Mouse (Mus musculus) midbrain, embryonic 13.5 days (tissue): ENCODE results near the gene Tmem233. TPM values are rescaled to one million over a fixed set of nuclear protein-coding genes. Genes with fewer than 3 reads are reported as not detected.

Source experiments
- ATAC-seq: fragments of 200-750 bp; cut with Nextera tagmentation; 2 replicates; pipeline ENCODE4 v1.8.0; 2017; ENCODE audit warnings: mild to moderate bottlenecking, moderate TSS enrichment, moderate library complexity
- H3K27ac ChIP-seq: fragments of 300-500 bp; sonication (generic); 2 replicates; pipeline ENCODE4 v1.5.1; 2015; ENCODE audit warnings: inconsistent platforms, mild to moderate bottlenecking, moderate library complexity
- H3K27me3 ChIP-seq: fragments of 300-500 bp; sonication (generic); 2 replicates; pipeline ENCODE4 v1.6.1; 2015; ENCODE audit warnings: mild to moderate bottlenecking, inconsistent platforms
- H3K36me3 ChIP-seq: fragments of 300-500 bp; sonication (generic); 2 replicates; pipeline ENCODE4 v1.6.1; 2015; ENCODE audit warnings: mild to moderate bottlenecking, inconsistent platforms
- H3K4me1 ChIP-seq: fragments of 300-500 bp; sonication (generic); replicated peaks from 2 replicates; pipeline ENCODE4 v1.6.1; 2015; ENCODE audit warnings: inconsistent platforms
- H3K4me2 ChIP-seq: fragments of 300-500 bp; sonication (generic); replicated peaks from 2 replicates; pipeline ENCODE4 v1.6.1; 2015; ENCODE audit warnings: moderate library complexity, mild to moderate bottlenecking, inconsistent platforms
- H3K4me3 ChIP-seq: fragments of 300-500 bp; sonication (generic); replicated peaks from 2 replicates; pipeline ENCODE4 v1.5.1; 2015; ENCODE audit warnings: mild to moderate bottlenecking, inconsistent platforms
- H3K9ac ChIP-seq: fragments of 300-500 bp; sonication (generic); replicated peaks from 2 replicates; pipeline ENCODE4 v1.6.1; 2015; ENCODE audit warnings: mild to moderate bottlenecking, inconsistent platforms
- H3K9me3 ChIP-seq: fragments of 300-500 bp; sonication (generic); 2 replicates; pipeline ENCODE4 v1.6.1; 2016; ENCODE audit warnings: mild to moderate bottlenecking, inconsistent platforms
- WGBS: fragments of 180-500 bp; shearing (Covaris S2); methylation state at CpG from one replicate; pipeline ENCODE4 v1.1.7; 2015; 5-methylcytosine and 5-hydroxymethylcytosine counted together
- polyA plus RNA-seq: library from polyadenylated mRNA; unstranded; fragments of >200 nt; fragmentation: Nextera tagmentation; extraction: Ambion mirVana; gene quantifications from 2 replicates; pipeline ENCODE4 v1.2.1, GENCODE M21; 2015

Gene Tmem233
- polyA plus RNA-seq, 1 experiment from 2014 or later = not detected

DNA sequence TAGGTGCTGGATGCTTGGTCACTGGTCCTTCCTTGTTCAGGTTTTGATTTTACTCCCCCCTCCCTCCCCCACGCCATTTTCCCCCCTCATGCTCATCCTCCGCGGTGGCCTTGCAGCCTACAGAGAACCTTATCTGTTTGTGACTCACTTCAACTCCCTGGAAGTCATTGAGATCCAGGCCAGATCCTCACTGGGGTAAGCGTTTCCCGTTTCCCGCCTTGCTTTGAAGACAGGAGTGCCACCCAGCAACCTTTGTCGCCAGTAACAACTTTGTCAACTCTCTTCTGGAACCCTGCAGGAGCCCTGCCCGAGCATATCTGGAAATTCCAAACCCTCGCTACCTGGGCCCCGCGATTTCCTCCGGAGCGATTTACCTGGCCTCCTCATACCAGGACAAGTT is 85.7 kb downstream of the Tmem233 start:
- WGBS = 81% methylated on average over 13 of the region's 13 CpGs
- H3K9me3 ChIP-seq = no peaks in the 10 kb centered on the region
- peaks cover 37% of the 10 kb centered on the region for H3K36me3 ChIP-seq

DNA sequence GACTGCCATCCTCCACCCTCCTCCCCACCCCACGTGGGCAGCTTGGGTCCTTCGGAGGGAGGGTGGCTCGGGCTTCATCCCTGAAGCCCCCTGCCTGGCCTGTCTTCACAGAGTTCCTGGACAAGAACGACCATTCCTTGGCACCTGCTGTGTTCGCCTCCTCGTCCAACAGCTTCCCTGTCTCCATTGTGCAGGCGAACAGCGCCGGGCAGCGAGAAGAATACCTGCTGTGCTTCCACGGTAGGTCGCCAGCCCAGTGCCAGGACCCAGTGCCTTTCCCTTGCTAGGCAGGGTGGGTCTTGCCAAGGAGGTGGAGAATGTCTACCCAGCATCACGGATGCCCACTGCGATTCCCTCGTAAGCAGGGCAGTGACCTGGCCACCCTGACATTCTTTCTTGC is 88.9 kb downstream of the Tmem233 start:
- ATAC-seq = no peak
- no peak overlapping the region for H3K4me2 ChIP-seq
- H3K9ac ChIP-seq = no peak overlapping the region
- H3K27me3 ChIP-seq = no peaks in the 10 kb centered on the region
- WGBS = 86% methylated on average over 15 of the region's 15 CpGs
- H3K4me3 ChIP-seq = no peak overlapping the region
- H3K9me3 ChIP-seq = 0 out of 2 replicates have a peak, but pooled peaks cover 4% of the 10 kb centered on the region
- no peaks in the 10 kb centered on the region for H3K4me1 ChIP-seq
- H3K36me3 ChIP-seq = peaks cover 60% of the 10 kb centered on the region
- no peak overlapping the region for H3K27ac ChIP-seq

More for the DNA sequence above, 85.7 kb downstream of the Tmem233 start:
- Histone ChIP-seq H3K4me1 (no peaks in the 10 kb centered on the region), H3K4me2 (no peak overlapping the region), H3K9ac (no peak overlapping the region), H3K27me3 (no peaks in the 10 kb centered on the region), H3K4me3 (no peak overlapping the region), H3K27ac (no peak overlapping the region)
- ATAC-seq = no peak

DNA sequence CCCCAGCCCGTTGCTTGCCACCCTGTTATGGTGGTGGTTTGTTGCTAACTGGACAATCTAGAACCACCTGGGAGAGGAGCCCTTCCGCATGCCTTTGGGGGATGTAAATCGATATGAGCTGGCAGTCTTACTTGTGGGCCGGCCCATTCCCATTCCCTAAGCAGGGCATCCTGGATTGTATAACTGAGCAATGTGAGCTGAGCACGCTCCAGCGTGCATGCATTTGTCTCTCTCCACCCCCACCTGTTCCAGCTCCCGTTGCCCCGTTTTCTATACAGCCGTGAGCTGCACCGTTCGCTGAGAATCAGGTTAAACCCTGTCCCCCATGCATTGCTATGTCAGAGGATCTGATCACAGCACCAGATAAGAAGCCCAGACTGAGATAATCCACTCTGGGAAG is 91.3 kb downstream of the Tmem233 start:
- Histone ChIP-seq H3K4me3 (no peak overlapping the region), H3K4me2 (no peak overlapping the region), H3K4me1 (no peaks in the 10 kb centered on the region), H3K36me3 (peaks cover 78% of the 10 kb centered on the region), H3K9me3 (0 out of 2 replicates have a peak, but pooled peaks cover 4% of the 10 kb centered on the region), H3K9ac (no peak overlapping the region), H3K27me3 (no peaks in the 10 kb centered on the region), H3K27ac (no peak overlapping the region)
- ATAC-seq = no peak
- whole genome bisulfite sequencing = 97% methylated on average over 11 of the region's 11 CpGs

Other genes with a start within 250 kb of the Tmem233 start
- gene Cit, start 238.0 kb downstream of the Tmem233 start, polyA plus RNA-seq = 19.8 and 21.1 TPM in 2 replicates
- gene Prkab1, start 58.7 kb downstream of the Tmem233 start, polyA plus RNA-seq = 54.7 and 55.5 TPM in 2 replicates
- 2.1 and 2.5 TPM in 2 replicates for gene Ccdc60, start 205.7 kb upstream of the Tmem233 start, polyA plus RNA-seq